Mouse (Mus musculus): ENCODE measurements around the gene Slc35a5. TPM values are rescaled to one million over a fixed set of nuclear protein-coding genes. Genes with fewer than 3 reads are reported as not detected.

Gene Slc35a5
- total and polyA plus RNA-seq, 2 experiments from 2014 or later, result 11.6 to 47.7 TPM

GRCm38 (mm10) chr16:45124230-45125203, 34.0 kb downstream of the Slc35a5 start:
- Histone ChIP-seq H3K4me1 (ENCODE audit: control insufficient read depth, insufficient read depth) (peaks cover 9% of the 10 kb centered on the region), H3K4me3 (ENCODE audit: low read depth, low read length) (no peak overlapping the region), H3K9ac (replicated peaks; ENCODE audit: low read depth, low read length) (no peak overlapping the region), H3K4me2 (ENCODE audit: low read depth, low read length) (no peak overlapping the region), H3K27ac (ENCODE audit: low read depth) (no peak overlapping the region), H3K9me3 (replicated peaks; ENCODE audit: control insufficient read depth, low read length) (no peaks in the 10 kb centered on the region), H3K36me3 (replicated peaks; ENCODE audit: control insufficient read depth, insufficient read depth, low read length) (peaks cover 22% of the 10 kb centered on the region), H3K27me3 (ENCODE audit: control insufficient read depth, insufficient read depth, low read length) (no peaks in the 10 kb centered on the region)
- ATAC-seq (ENCODE audit: insufficient read depth, low read depth) (no peak), DNase-seq (ENCODE audit: low spot score) (no peak)
- TF ChIP-seq CTCF (IDR thresholded peaks at IDR 0.05; ENCODE audit: low read depth) (no peak), EP300 (IDR thresholded peaks at IDR 0.05; ENCODE audit: low read depth) (no peak)
- 41% methylated on average over 9 of the region's 9 CpGs for WGBS

- Histone ChIP-seq H3K36me3 (replicated peaks; ENCODE audit: control insufficient read depth, insufficient read depth, low read length) (peaks cover 28% of the 10 kb centered on the region), H3K4me3 (ENCODE audit: low read depth, low read length) (no peak overlapping the region), H3K9ac (replicated peaks; ENCODE audit: low read depth, low read length) (no peak overlapping the region), H3K27me3 (ENCODE audit: control insufficient read depth, insufficient read depth, low read length) (no peaks in the 10 kb centered on the region), H3K9me3 (replicated peaks; ENCODE audit: control insufficient read depth, low read length) (no peaks in the 10 kb centered on the region), H3K4me2 (ENCODE audit: low read depth, low read length) (no peak overlapping the region), H3K27ac (ENCODE audit: low read depth) (no peak overlapping the region), H3K4me1 (ENCODE audit: control insufficient read depth, insufficient read depth) (peaks cover 9% of the 10 kb centered on the region)
- TF ChIP-seq CTCF (IDR thresholded peaks at IDR 0.05; ENCODE audit: low read depth), result peak; percentile 63
- no peak for TF ChIP-seq EP300 (IDR thresholded peaks at IDR 0.05; ENCODE audit: low read depth)
- peak; percentile 27; the same call in 1 of the 2 replicates for ATAC-seq (ENCODE audit: insufficient read depth, low read depth)
- no peak for DNase-seq (ENCODE audit: low spot score)
- WGBS, result 55% methylated on average over 5 of the region's 5 CpGs
These were observed 35.9 kb downstream of the Slc35a5 start for GRCm38 (mm10) chr16:45122571-45122970.

- TF ChIP-seq CTCF (IDR thresholded peaks at IDR 0.05; ENCODE audit: low read depth) (no peak), EP300 (IDR thresholded peaks at IDR 0.05; ENCODE audit: low read depth) (no peak)
- WGBS, result 27% methylated on average over 5 of the region's 5 CpGs
These were observed 37.6 kb downstream of the Slc35a5 start for GRCm38 (mm10) chr16:45120844-45121425.

GRCm38 (mm10) chr16:45118760-45119159, 39.7 kb downstream of the Slc35a5 start:
- peaks cover 9% of the 10 kb centered on the region for H3K4me1 ChIP-seq (ENCODE audit: control insufficient read depth, insufficient read depth)
- TF ChIP-seq EP300 (IDR thresholded peaks at IDR 0.05; ENCODE audit: low read depth) (no peak), CTCF (IDR thresholded peaks at IDR 0.05; ENCODE audit: low read depth) (no peak)
- WGBS, result 75% methylated on average over 3 of the region's 3 CpGs
- no peak for ATAC-seq (ENCODE audit: insufficient read depth, low read depth)
- DNase-seq (ENCODE audit: low spot score), result no peak
- H3K27me3 ChIP-seq (ENCODE audit: control insufficient read depth, insufficient read depth, low read length), result no peaks in the 10 kb centered on the region
- H3K4me2 ChIP-seq (ENCODE audit: low read depth, low read length), result no peak overlapping the region
- H3K4me3 ChIP-seq (ENCODE audit: low read depth, low read length), result no peak overlapping the region
- H3K36me3 ChIP-seq (replicated peaks; ENCODE audit: control insufficient read depth, insufficient read depth, low read length), result peaks cover 25% of the 10 kb centered on the region
- H3K9ac ChIP-seq (replicated peaks; ENCODE audit: low read depth, low read length), result no peak overlapping the region
- no peak overlapping the region for H3K27ac ChIP-seq (ENCODE audit: low read depth)
- H3K9me3 ChIP-seq (replicated peaks; ENCODE audit: control insufficient read depth, low read length), result no peaks in the 10 kb centered on the region

More at GRCm38 (mm10) chr16:45120844-45121425, 37.6 kb downstream of the Slc35a5 start:
- ATAC-seq (ENCODE audit: insufficient read depth, low read depth) (peak; percentile 49), DNase-seq (ENCODE audit: low spot score) (peak; percentile 49)
- no peaks in the 10 kb centered on the region for H3K27me3 ChIP-seq (ENCODE audit: control insufficient read depth, insufficient read depth, low read length)
- no peaks in the 10 kb centered on the region for H3K9me3 ChIP-seq (replicated peaks; ENCODE audit: control insufficient read depth, low read length)
- no peak overlapping the region for H3K4me2 ChIP-seq (ENCODE audit: low read depth, low read length)
- no peak overlapping the region for H3K4me3 ChIP-seq (ENCODE audit: low read depth, low read length)
- peaks cover 25% of the 10 kb centered on the region for H3K36me3 ChIP-seq (replicated peaks; ENCODE audit: control insufficient read depth, insufficient read depth, low read length)
- H3K9ac ChIP-seq (replicated peaks; ENCODE audit: low read depth, low read length), result no peak overlapping the region
- peaks cover 9% of the 10 kb centered on the region for H3K4me1 ChIP-seq (ENCODE audit: control insufficient read depth, insufficient read depth)
- 0 out of 2 replicates have a peak overlapping the region, but pooled peaks have one; percentile 6 for H3K27ac ChIP-seq (ENCODE audit: low read depth)

- TF ChIP-seq EP300 (IDR thresholded peaks at IDR 0.05; ENCODE audit: low read depth) (no peak), CTCF (IDR thresholded peaks at IDR 0.05; ENCODE audit: low read depth) (no peak)
- 91% methylated on average over 3 of the region's 3 CpGs for WGBS
These were observed 41.3 kb downstream of the Slc35a5 start for GRCm38 (mm10) chr16:45117200-45117599.

More at GRCm38 (mm10) chr16:45117200-45117599, 41.3 kb downstream of the Slc35a5 start:
- Histone ChIP-seq H3K4me3 (ENCODE audit: low read depth, low read length) (no peak overlapping the region), H3K4me1 (ENCODE audit: control insufficient read depth, insufficient read depth) (peaks cover 9% of the 10 kb centered on the region), H3K9me3 (replicated peaks; ENCODE audit: control insufficient read depth, low read length) (no peaks in the 10 kb centered on the region), H3K27me3 (ENCODE audit: control insufficient read depth, insufficient read depth, low read length) (no peaks in the 10 kb centered on the region), H3K4me2 (ENCODE audit: low read depth, low read length) (no peak overlapping the region), H3K27ac (ENCODE audit: low read depth) (no peak overlapping the region), H3K36me3 (replicated peaks; ENCODE audit: control insufficient read depth, insufficient read depth, low read length) (peaks cover 23% of the 10 kb centered on the region), H3K9ac (replicated peaks; ENCODE audit: low read depth, low read length) (no peak overlapping the region)
- ATAC-seq (ENCODE audit: insufficient read depth, low read depth) (no peak), DNase-seq (ENCODE audit: low spot score) (no peak)

Measured in heart, postnatal 0 days (tissue).